Mouse (Mus musculus): ENCODE data around the gene Rab40c.
A peak's percentile ranks its signal among the peaks of the same experiment; 100 is the strongest.

Rab40c gene

GRCm38 (mm10) chr17:25946349-25946748, 26.8 kb upstream of the Rab40c start:
- DNase-seq (ENCODE audit: low read depth): no peak

- DNase-seq (ENCODE audit: low read depth): no peak
These were observed 26.1 kb upstream of the Rab40c start for GRCm38 (mm10) chr17:25945517-25946155.

- DNase-seq (ENCODE audit: low read depth): no peak
These were observed 25.0 kb upstream of the Rab40c start, which contains the start of the genes Pigq and Nhlrc4 for GRCm38 (mm10) chr17:25944366-25945163. Pigq (minus strand) TSS chr17:25944936. Nhlrc4 (minus strand) TSS chr17:25944961.

DNA sequence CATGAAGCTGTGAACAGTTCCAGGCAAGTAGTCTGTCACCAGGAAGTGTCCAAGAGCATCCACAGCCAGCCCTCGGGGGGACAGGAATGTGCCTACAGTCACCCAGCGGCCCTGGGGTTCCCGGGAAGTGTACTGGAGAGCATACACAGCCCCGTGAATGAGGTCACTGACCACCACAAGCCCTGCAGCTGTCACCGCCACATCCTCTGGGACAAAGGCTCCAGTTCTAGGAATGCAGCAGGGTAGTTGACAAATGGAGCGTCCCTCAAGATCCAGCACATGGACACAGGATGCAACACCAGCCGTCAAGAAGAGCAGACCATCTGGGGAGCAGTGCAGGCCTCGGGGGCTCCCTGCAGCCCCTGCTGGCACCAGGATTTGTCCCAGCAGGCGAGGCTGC, 24.2 kb upstream of the Rab40c start:
- no peak for DNase-seq (ENCODE audit: low read depth)

DNA sequence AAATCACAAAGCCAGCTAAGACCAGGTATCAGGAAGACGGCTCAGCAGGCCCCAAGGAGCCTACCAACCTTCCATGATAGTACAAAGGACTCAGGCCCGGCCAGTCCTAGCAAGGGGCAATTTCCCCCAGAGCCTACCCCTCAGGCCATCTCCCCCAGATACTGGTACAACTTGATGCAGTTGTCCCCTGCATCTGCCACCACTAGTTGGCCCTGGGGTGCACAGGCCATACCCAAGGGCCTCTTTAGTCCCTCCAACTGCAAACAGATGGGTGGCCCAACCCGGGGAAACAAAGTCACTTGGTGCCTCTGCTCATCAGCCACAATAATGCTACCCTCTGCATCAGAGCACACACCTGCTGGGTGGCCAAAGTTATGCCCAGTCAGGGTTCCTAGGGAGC, 23.7 kb upstream of the Rab40c start:
- DNase-seq (ENCODE audit: low read depth): no peak

GRCm38 (mm10) chr17:25942597-25943151, 23.1 kb upstream of the Rab40c start:
- DNase-seq (ENCODE audit: low read depth): peak; percentile 32

- DNase-seq (ENCODE audit: low read depth): peak; percentile 82
These were observed 22.1 kb upstream of the Rab40c start for GRCm38 (mm10) chr17:25941511-25942241.

DNA sequence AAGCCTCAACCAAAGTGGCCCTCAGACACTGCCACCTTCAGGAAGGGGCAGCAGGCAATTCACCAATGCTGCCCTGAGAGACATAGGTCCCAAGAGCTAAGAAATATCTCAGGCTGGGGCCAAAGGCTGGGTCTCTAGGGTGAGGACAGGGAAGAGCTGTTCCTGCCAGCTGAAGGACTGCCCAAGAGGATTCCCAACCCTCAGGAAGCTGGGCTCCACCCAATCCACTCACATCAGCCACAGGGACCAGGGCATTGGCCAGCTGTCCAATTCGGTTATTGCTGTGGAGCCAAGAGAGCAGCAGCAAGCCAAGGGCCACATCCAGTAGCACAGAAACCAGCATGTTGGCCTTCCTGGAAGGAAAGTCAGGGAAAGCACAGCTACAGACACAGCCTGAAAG, 15.0 kb upstream of the Rab40c start:
- no peak for DNase-seq (ENCODE audit: low read depth)

GRCm38 (mm10) chr17:25925348-25925747, 5.8 kb upstream of the Rab40c start:
- no peak for DNase-seq (ENCODE audit: low read depth)

DNA sequence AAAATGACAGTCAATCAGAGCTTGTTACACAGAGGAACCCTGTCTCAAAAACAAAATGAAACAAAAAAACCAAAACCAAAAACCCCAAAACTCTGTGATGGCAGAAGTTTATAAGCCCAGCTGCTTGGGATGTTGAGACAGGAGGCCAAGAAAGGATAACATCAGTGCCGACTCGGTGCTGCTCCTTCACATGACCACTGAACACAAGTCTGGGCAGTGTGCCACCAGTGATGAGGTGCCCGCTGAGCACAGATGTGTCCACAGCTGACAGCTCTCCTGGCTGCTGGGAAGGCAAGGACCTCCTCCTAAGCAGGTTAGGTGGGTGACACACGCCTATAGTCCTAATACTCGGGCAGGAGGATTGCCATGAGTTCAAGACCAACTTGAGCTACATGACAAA, 2.6 kb upstream of the Rab40c start:
- DNase-seq (ENCODE audit: low read depth): no peak

DNA sequence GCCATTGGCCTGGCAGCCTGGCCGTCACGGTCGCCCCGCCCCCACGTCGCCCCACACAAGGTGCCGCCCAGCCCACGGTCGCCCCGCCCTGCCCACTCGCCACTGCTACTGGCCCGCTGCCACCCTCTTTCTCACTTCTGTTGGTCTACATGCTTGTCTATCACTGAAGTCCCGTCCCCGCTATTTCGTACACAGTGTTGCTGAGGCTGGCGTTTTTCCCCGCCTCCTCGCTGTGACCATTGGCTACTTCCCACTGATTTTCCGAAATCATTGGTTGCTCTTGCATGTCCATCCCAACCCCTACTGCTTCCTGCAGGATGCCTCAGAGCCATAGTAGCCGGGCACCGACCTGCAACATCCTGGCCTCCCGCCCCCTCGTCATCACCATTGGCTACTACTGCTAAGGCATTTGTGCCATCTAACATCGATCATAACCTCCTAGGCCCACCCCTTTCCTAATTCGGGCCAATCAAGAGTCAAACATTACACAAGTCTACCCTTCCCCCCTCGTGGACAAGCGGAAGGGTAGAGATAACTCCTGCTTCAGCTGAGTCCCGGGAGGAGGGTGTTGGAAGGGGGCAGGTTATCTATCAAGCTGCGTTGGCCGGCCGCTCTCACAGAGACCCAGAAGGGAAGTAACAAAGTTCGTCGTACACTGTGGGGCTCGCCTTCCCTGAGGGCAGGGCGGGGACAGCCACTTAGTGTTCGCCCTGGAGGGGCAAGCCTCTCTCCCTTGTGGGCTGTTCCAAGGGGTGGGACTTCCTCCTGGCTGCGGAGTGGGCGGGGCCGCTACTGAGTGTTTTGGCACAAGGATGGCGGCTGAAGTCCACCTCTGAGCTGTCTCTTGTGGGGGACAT, 487 bp upstream of the Rab40c start:
- DNase-seq (ENCODE audit: low read depth): peak; percentile 100

GRCm38 (mm10) chr17:25918037-25918750, 1.3 kb downstream of the Rab40c start:
- peak; percentile 29 for DNase-seq (ENCODE audit: low read depth)

DNA sequence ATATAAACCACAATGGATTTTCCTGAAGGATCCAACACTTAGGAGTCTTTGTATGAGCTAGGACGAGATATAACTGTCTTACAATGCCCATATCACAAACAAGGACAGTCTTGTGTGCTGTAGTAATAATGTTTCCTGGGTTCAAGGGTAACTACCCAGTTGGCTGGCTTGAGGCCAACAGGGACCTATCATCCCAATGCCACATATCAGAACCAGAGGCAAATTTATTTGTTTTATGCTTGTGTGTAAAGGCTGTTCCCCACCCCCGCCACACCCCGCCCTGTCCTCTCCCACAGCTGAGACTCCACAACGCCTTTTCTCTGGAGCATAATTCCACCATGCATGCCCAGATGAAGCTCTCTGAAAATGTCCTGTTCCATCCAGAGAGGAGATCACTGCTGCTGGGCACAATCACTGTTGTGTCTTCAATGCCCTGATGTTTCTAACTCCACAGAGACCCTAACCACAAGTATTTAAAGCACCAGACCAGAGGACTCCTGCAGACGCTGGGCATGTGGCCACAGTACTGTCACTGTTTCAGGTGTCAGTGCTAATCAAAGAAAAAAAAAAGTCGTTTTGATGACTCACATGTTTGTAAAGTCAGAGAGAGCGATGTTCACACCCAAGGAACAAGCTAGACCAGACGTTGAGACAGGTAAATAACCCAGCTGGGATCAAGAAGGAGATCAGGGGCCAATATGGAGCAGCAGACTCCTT, 2.4 kb downstream of the Rab40c start:
- no peak for DNase-seq (ENCODE audit: low read depth)

GRCm38 (mm10) chr17:25914295-25914694, 5.2 kb downstream of the Rab40c start:
- DNase-seq (ENCODE audit: low read depth): no peak

GRCm38 (mm10) chr17:25913877-25914275, 5.7 kb downstream of the Rab40c start:
- DNase-seq (ENCODE audit: low read depth): no peak

- DNase-seq (ENCODE audit: low read depth): no peak
These were observed 6.2 kb downstream of the Rab40c start for GRCm38 (mm10) chr17:25913186-25913876.

GRCm38 (mm10) chr17:25911816-25912215, 7.7 kb downstream of the Rab40c start:
- DNase-seq (ENCODE audit: low read depth): no peak

- DNase-seq (ENCODE audit: low read depth): no peak
These were observed 11.9 kb downstream of the Rab40c start for GRCm38 (mm10) chr17:25907640-25908039.

GRCm38 (mm10) chr17:25903061-25903460, 16.5 kb downstream of the Rab40c start:
- no peak for DNase-seq (ENCODE audit: low read depth)

- no peak for DNase-seq (ENCODE audit: low read depth)
These were observed 19.3 kb downstream of the Rab40c start for GRCm38 (mm10) chr17:25900193-25900592.

Measured in naive thymus-derived CD4-positive, alpha-beta T cell, adult 2 months (primary cell).